Mouse (Mus musculus): Measurements from ENCODE around the gene Shisa6.

DNA sequence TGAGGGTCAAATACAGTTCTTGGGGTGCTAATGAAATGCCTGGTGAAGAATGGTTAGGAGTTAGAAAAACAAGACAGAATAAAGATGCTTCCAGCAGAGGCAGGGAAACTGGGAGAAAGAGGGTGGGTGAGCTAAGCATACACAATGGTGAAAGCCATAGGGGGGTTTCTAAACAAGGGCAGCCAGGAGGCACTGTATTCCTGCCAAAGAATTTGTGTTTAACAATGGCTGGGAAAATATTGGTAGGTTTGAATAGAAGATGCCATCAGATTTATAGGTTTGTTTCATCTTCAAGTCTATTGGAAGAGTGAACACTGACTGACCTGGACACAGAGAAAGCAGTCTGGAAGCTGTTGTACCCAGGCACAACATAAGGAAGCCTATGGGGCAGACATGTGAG is 2.4 kb upstream of the Shisa6 start:
- no peak for TF ChIP-seq POLR2A (IDR thresholded peaks at IDR 0.05; ENCODE audit: low read depth, low read length)
- TF ChIP-seq CTCF (IDR thresholded peaks at IDR 0.05; ENCODE audit: extremely low read depth, insufficient read length, insufficient replicate concordance, low read depth, low read length), result no peak

All from small intestine, adult 2 months (tissue).